Mouse (Mus musculus) kidney, adult 2 months (tissue): ENCODE data around the gene Mia.

ENCODE experiments used
- CTCF ChIP-seq: fragments of 200-500 bp; conservative IDR thresholded peaks from 2 replicates; pipeline ENCODE4 v1.5.1; 2011; ENCODE audit warnings: low read depth, mild to moderate bottlenecking, control low read depth, low read length, moderate library complexity, mixed read lengths; ENCODE audit not compliant: insufficient read depth, insufficient read length
- POLR2A ChIP-seq: fragments of 200-500 bp; IDR thresholded peaks from one replicate; pipeline ENCODE4 v1.6.1; 2011; ENCODE audit warnings: low read depth, low read length, control low read depth

- TF ChIP-seq CTCF (no peak), POLR2A (no peak)
Observed at GRCm38 (mm10) chr7:27221939-27222338, 41.0 kb upstream of the Mia start.
